Mouse (Mus musculus) liver, postnatal 0 days (tissue): ENCODE results near the gene Igfbp6.

Experiments
- CTCF ChIP-seq: sonication (generic); IDR thresholded peaks from 2 replicates; pipeline ENCODE4 v1.5.1; 2016; ENCODE audit warnings: antibody characterized with exemption, low read depth
- EP300 ChIP-seq: IDR thresholded peaks from 2 replicates; pipeline ENCODE4 v1.6.1; 2016; ENCODE audit warnings: antibody characterized with exemption, low read depth, mild to moderate bottlenecking

DNA sequence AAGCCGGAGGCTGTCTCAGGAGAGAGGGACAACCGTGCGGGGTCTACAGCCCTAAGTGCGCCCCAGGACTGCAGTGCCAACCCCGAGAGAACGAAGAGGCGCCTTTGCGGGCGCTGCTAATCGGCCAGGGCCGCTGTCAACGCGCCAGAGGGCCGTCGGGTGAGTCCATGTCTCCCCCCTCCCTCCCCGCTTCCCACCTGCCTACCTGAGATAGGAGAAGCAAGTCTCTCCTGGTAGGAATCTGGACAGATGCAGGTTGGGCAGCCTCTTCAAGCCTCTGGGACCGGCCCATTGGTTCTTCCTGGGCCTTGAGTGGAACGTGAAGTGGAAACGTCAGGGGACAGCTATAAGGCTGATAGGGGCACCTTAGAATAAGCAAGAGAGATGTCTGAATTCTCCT is 564 bp downstream of the Igfbp6 start:
- TF ChIP-seq CTCF: no peak
- TF ChIP-seq EP300: no peak
